Mouse (Mus musculus): ENCODE measurements at regions not wholly inside any gene's neighbourhood (a gene's known extent, or its start where the extent isn't known, plus 50 kb on each side); places are given as distances from the start of the nearest gene placed in this dataset.
"Not testable (repeated sequence)": the region's sequence is repeated elsewhere in the genome, so short reads cannot be mapped to it uniquely, and the experiment has no call there.

GRCm38 (mm10) chr5:40177982-40178748 is 422.9 kb upstream of the Hs3st1 start:
- no peak for DNase-seq (ENCODE audit: low spot score in 2 of 2)

GRCm38 (mm10) chr5:40136740-40137285 is 381.5 kb upstream of the Hs3st1 start:
- DNase-seq (ENCODE audit: low spot score in 2 of 2), result no peak

GRCm38 (mm10) chr5:40124337-40124736 is 369.1 kb upstream of the Hs3st1 start:
- DNase-seq (ENCODE audit: low spot score in 2 of 2), result no peak

- DNase-seq (ENCODE audit: low spot score in 2 of 2), result no peak
Measured at GRCm38 (mm10) chr5:40116849-40117248, 361.6 kb upstream of the Hs3st1 start.

- not testable (repeated sequence) for DNase-seq (ENCODE audit: low spot score in 2 of 2)
Measured at GRCm38 (mm10) chr5:40089576-40089975, 334.3 kb upstream of the Hs3st1 start.

- DNase-seq (ENCODE audit: low spot score in 2 of 2), result no peak
Measured at GRCm38 (mm10) chr5:40045288-40045687, 290.0 kb upstream of the Hs3st1 start.

- no peak for DNase-seq (ENCODE audit: low spot score in 2 of 2)
Measured at GRCm38 (mm10) chr5:40034452-40034851, 279.2 kb upstream of the Hs3st1 start.

- no peak for DNase-seq (ENCODE audit: low spot score in 2 of 2)
Measured at GRCm38 (mm10) chr5:40033686-40034085, 278.4 kb upstream of the Hs3st1 start.

GRCm38 (mm10) chr5:40030261-40030660 is 275.0 kb upstream of the Hs3st1 start:
- no peak for DNase-seq (ENCODE audit: low spot score in 2 of 2)

GRCm38 (mm10) chr5:40015946-40016345 is 260.7 kb upstream of the Hs3st1 start:
- DNase-seq (ENCODE audit: low spot score in 2 of 2), result no peak

GRCm38 (mm10) chr5:39988039-39988438 is 232.8 kb upstream of the Hs3st1 start:
- no peak for DNase-seq (ENCODE audit: low spot score in 2 of 2)

- no peak for DNase-seq (ENCODE audit: low spot score in 2 of 2)
Measured at GRCm38 (mm10) chr5:39964371-39964770, 209.1 kb upstream of the Hs3st1 start.

GRCm38 (mm10) chr5:39960981-39961380 is 205.7 kb upstream of the Hs3st1 start:
- no peak for DNase-seq (ENCODE audit: low spot score in 2 of 2)

- no peak for DNase-seq (ENCODE audit: low spot score in 2 of 2)
Measured at GRCm38 (mm10) chr5:39935564-39935963, 180.3 kb upstream of the Hs3st1 start.

GRCm38 (mm10) chr5:39931890-39932289 is 176.6 kb upstream of the Hs3st1 start:
- no peak for DNase-seq (ENCODE audit: low spot score in 2 of 2)

- DNase-seq (ENCODE audit: low spot score in 2 of 2), result no peak
Measured at GRCm38 (mm10) chr5:39909369-39909768, 154.1 kb upstream of the Hs3st1 start.

GRCm38 (mm10) chr5:39871723-39872085 is 116.4 kb upstream of the Hs3st1 start:
- DNase-seq (ENCODE audit: low spot score in 2 of 2), result no peak

- DNase-seq (ENCODE audit: low spot score in 2 of 2), result no peak
Measured at GRCm38 (mm10) chr5:39870835-39871722, 115.8 kb upstream of the Hs3st1 start.

GRCm38 (mm10) chr5:39857192-39857591 is 101.9 kb upstream of the Hs3st1 start:
- DNase-seq (ENCODE audit: low spot score in 2 of 2), result no peak

GRCm38 (mm10) chr5:39856616-39857156 is 101.4 kb upstream of the Hs3st1 start:
- DNase-seq (ENCODE audit: low spot score in 2 of 2), result no peak

- no peak for DNase-seq (ENCODE audit: low spot score in 2 of 2)
Measured at GRCm38 (mm10) chr5:39855685-39856615, 100.7 kb upstream of the Hs3st1 start.
